14 mouse cellular contexts compared by ENCODE assay signal in genomic region chr10:120363983-120364582, GRCm38 (mm10).
DNase-seq lines count a peak whose midpoint lies in the region; ATAC-seq and TF ChIP-seq lines count a peak whose summit lies in the region.
"Had no signal": no experiment of that assay in that cellular context is flagged by ENCODE, and none has a peak within 500 bp of the region (broad histone marks: within the 10 kb centered on the region; RNA-seq: fewer than 3 reads in every experiment).

No protein-coding gene starts in this region.

- no peaks in the 10 kb centered on the region for H3K9me3 ChIP-seq in intestine, embryonic 14.5 days (ENCODE audit: control insufficient read depth, low read length)
- no peaks in the 10 kb centered on the region for H3K9me3 ChIP-seq in intestine, postnatal 0 days (ENCODE audit: control insufficient read depth)
- H3K9me3 ChIP-seq in liver, embryonic 14.5 days (ENCODE audit: control insufficient read depth, low read length) = no peaks in the 10 kb centered on the region
- H3K9me3 ChIP-seq in hindbrain, embryonic 12.5 days (replicated peaks) = no peaks in the 10 kb centered on the region

- H3K9ac ChIP-seq in intestine, embryonic 14.5 days (ENCODE audit: low read length) = no peak overlapping the region
- no peak overlapping the region for H3K9ac ChIP-seq in intestine, postnatal 0 days (ENCODE audit: low read depth, low read length)
- H3K9ac ChIP-seq in liver, embryonic 14.5 days (replicated peaks) = no peak overlapping the region; the same call in 1 of the 2 replicates
- no peak overlapping the region for H3K9ac ChIP-seq in hindbrain, embryonic 12.5 days
- H3K9ac ChIP-seq: lung, embryonic 14.5 days had no signal

- TF ChIP-seq CTCF in intestine, postnatal 0 days (IDR thresholded peaks at IDR 0.05; ENCODE audit: low read depth) = no peak
- TF ChIP-seq CTCF in bone marrow, adult 2 months (IDR thresholded peaks at IDR 0.05; ENCODE audit: control insufficient read depth, insufficient read depth, low read length) = no peak
- no peak for TF ChIP-seq CTCF in liver, embryonic 14.5 days (IDR thresholded peaks at IDR 0.05; ENCODE audit: low read depth)

- TF ChIP-seq EP300 in liver, embryonic 14.5 days (IDR thresholded peaks at IDR 0.05; ENCODE audit: low read depth) = no peak

- TF ChIP-seq POLR2A in bone marrow, adult 2 months (IDR thresholded peaks at IDR 0.05; ENCODE audit: borderline replicate concordance, control insufficient read depth, low read depth, low read length) = no peak

- no peaks in the 10 kb centered on the region for H3K27me3 ChIP-seq in intestine, embryonic 14.5 days (replicated peaks; ENCODE audit: control insufficient read depth, insufficient read depth, low read length)
- H3K27me3 ChIP-seq in intestine, postnatal 0 days (replicated peaks; ENCODE audit: control insufficient read depth, insufficient read depth, low read length) = no peaks in the 10 kb centered on the region
- no peaks in the 10 kb centered on the region for H3K27me3 ChIP-seq in liver, embryonic 14.5 days (ENCODE audit: control insufficient read depth, insufficient read depth, low read length)
- H3K27me3 ChIP-seq in hindbrain, embryonic 12.5 days = no peaks in the 10 kb centered on the region

- no peak overlapping the region for H3K4me2 ChIP-seq in intestine, embryonic 14.5 days (ENCODE audit: low read length)
- no peak overlapping the region for H3K4me2 ChIP-seq in intestine, postnatal 0 days (replicated peaks; ENCODE audit: low read depth)
- peak overlapping the region; percentile 58 for H3K4me2 ChIP-seq in liver, embryonic 14.5 days (ENCODE audit: low read depth)
- no peak overlapping the region for H3K4me2 ChIP-seq in hindbrain, embryonic 12.5 days (replicated peaks)
- H3K4me2 ChIP-seq: midbrain, embryonic 11.5 days had no signal

- 61% methylated on average over 20 of the region's 20 CpGs for WGBS in intestine, embryonic 14.5 days
- WGBS in intestine, postnatal 0 days = 60% methylated on average over 20 of the region's 20 CpGs
- 67% methylated on average over 20 of the region's 20 CpGs for WGBS in bone marrow, adult 2 months
- 34% methylated on average over 19 of the region's 20 CpGs for WGBS in liver, embryonic 14.5 days (ENCODE audit: insufficient replicate concordance)
- 62% methylated on average over 20 of the region's 20 CpGs for WGBS in hindbrain, embryonic 12.5 days

- no peak for DNase-seq in intestine, embryonic 14.5 days (ENCODE audit: low spot score)
- no peak for DNase-seq in liver, embryonic 14.5 days (ENCODE audit: low read depth in 3 of 3, low spot score in 3 of 3)
- no peak for DNase-seq in cerebellum, postnatal 36 days
- no peak for DNase-seq in right cerebral cortex, postnatal 25 days
- DNase-seq: cerebellum, postnatal 10 days; gastrocnemius, postnatal 36 days; thymus, adult 18-20 months had no signal

- H3K4me3 ChIP-seq in intestine, embryonic 14.5 days (ENCODE audit: low read depth, low read length) = no peak overlapping the region
- H3K4me3 ChIP-seq in intestine, postnatal 0 days (ENCODE audit: low read depth, low read length) = no peak overlapping the region
- peak overlapping the region; percentile 19 for H3K4me3 ChIP-seq in bone marrow, adult 2 months (replicated peaks; ENCODE audit: control insufficient read depth, low read depth, low read length)
- peak overlapping the region; percentile 42 to 75 for H3K4me3 ChIP-seq in liver, embryonic 14.5 days (ENCODE audit: insufficient read depth in 1 of 2, low read depth in 2 of 2, low read length in 2 of 2)
- H3K4me3 ChIP-seq in hindbrain, embryonic 12.5 days = no peak overlapping the region

- peaks cover 16% of the 10 kb centered on the region for H3K36me3 ChIP-seq in intestine, embryonic 14.5 days (ENCODE audit: control insufficient read depth, insufficient read depth, low read length)
- H3K36me3 ChIP-seq in intestine, postnatal 0 days (ENCODE audit: control insufficient read depth, insufficient read depth) = no peaks in the 10 kb centered on the region
- H3K36me3 ChIP-seq in liver, embryonic 14.5 days (replicated peaks; ENCODE audit: control insufficient read depth, insufficient read depth, low read depth) = no peaks in the 10 kb centered on the region
- H3K36me3 ChIP-seq in hindbrain, embryonic 12.5 days = no peaks in the 10 kb centered on the region

- no peak for ATAC-seq in intestine, embryonic 14.5 days (replicated peaks; ENCODE audit: low FRiP score, low TSS enrichment, low read depth)
- ATAC-seq in intestine, postnatal 0 days = no peak
- ATAC-seq in erythroid progenitor cell, adult 5-6 weeks (replicated peaks; ENCODE audit: low FRiP score, poor library complexity, severe bottlenecking) = peak; percentile 68
- ATAC-seq in liver, embryonic 14.5 days (ENCODE audit: insufficient read depth) = peak; percentile 66; the same call in 1 of the 2 replicates
- ATAC-seq in hindbrain, embryonic 12.5 days (ENCODE audit: low FRiP score) = no peak
- ATAC-seq: hindbrain, embryonic 16.5 days had no signal

- peak overlapping the region; percentile 12; the same call in 1 of the 2 replicates for H3K27ac ChIP-seq in intestine, embryonic 14.5 days (ENCODE audit: low read depth)
- H3K27ac ChIP-seq in intestine, postnatal 0 days (ENCODE audit: low read depth, low read length) = no peak overlapping the region
- H3K27ac ChIP-seq in bone marrow, adult 2 months (ENCODE audit: control insufficient read depth, insufficient read depth, low read depth, low read length, poor library complexity) = no peak overlapping the region
- H3K27ac ChIP-seq in liver, embryonic 14.5 days = no peak overlapping the region
- H3K27ac ChIP-seq in hindbrain, embryonic 12.5 days = no peak overlapping the region

- H3K4me1 ChIP-seq in intestine, embryonic 14.5 days (replicated peaks; ENCODE audit: control insufficient read depth, insufficient read depth, low read length) = peaks cover 38% of the 10 kb centered on the region
- H3K4me1 ChIP-seq in intestine, postnatal 0 days (replicated peaks; ENCODE audit: control insufficient read depth, insufficient read depth, low read length) = no peaks in the 10 kb centered on the region; the same call in 1 of the 2 replicates
- H3K4me1 ChIP-seq in bone marrow, adult 2 months (ENCODE audit: control insufficient read depth, insufficient read depth, low read length) = no peaks in the 10 kb centered on the region
- peaks cover 0 to 12% of the 10 kb centered on the region in 2 experiments; a peak in 2 of 4 replicates for H3K4me1 ChIP-seq in liver, embryonic 14.5 days (replicated peaks; ENCODE audit: control insufficient read depth in 2 of 2, insufficient read depth in 2 of 2, low read length in 1 of 2)
- peaks cover 19% of the 10 kb centered on the region for H3K4me1 ChIP-seq in hindbrain, embryonic 12.5 days

Comparison
In these comparisons a context has a peak if more than half of its experiments do, and no peak if none do; other contexts are left out.
1. ATAC-seq: peak in erythroid progenitor cell, adult 5-6 weeks (single experiment) and liver, embryonic 14.5 days (single experiment); none in intestine, embryonic 14.5 days (single experiment), intestine, postnatal 0 days (single experiment) and hindbrain, embryonic 12.5 days (single experiment).
2. H3K4me3 ChIP-seq: peak in bone marrow, adult 2 months (single experiment) and liver, embryonic 14.5 days (2 of 2); none in intestine, embryonic 14.5 days (single experiment), intestine, postnatal 0 days (single experiment) and hindbrain, embryonic 12.5 days (single experiment).